Mouse (Mus musculus) neural tube, embryonic 10.5 days (tissue): ENCODE measurements around the gene Cdh13.

Source experiments
- DNase-seq: peaks from one replicate; pipeline ENCODE4 v3.0.0-alpha.2; 2017; ENCODE audit warnings: low spot score; ENCODE audit errors: extremely low spot score

Cdh13 gene

DNA sequence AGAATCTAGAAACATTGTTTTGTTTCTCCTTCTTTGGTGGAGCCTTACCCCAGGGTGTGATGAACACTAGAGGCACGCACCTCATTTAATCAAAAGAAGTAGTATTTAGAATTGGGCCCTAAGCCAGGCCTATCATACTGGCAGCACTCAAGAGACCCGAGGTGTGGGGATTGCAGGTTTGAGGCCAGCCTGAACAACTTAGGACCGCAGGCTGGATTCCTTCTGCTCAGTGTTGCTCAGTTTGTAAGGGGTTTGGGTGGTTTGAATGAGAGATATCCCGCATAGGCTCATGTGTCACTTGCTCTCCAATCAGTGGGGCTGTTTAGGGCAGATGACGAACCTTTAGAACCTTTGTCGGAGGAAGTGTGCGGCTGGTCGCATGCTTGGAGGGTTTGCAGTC, 96.5 kb downstream of the Cdh13 start:
- no peak for DNase-seq

DNA sequence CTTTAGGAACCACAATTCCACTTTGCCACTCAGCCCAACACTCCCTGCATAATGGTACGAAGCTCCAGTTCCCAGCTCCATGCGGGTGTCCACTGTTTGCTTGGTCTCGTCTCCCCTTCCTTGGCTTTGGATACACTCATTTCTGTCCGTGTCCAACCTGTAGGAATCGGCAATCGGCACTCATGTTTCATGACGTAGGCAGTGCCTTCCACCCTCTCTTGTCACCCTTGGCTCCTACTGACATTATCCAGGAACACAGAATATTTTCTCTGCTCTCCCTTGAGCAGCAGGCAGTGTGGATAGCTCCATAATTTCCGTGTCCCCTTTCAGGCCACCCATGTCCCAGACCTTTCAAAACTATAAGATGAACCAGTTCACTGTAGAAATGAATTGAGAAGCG, 97.2 kb downstream of the Cdh13 start:
- no peak for DNase-seq

DNA sequence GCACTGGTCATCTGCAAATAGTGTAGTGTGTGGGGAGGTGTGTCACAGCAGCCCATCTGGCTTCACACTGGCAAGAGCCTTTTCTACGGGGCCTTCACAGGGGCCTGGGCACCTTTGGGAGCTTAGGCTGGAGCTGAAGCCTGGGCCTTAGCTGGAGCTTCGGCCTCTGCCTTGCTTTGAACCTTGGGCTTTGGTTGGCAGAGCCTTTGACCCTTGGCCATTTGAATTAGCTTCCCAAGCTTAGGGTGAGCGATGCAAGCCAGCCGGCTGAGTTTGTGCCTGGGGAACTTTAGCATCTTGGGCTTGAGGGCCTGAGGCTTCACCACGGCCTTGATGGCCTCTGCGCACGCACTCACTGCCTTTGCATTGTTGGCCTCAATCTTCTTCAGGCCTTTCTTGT, 98.1 kb downstream of the Cdh13 start:
- no peak for DNase-seq

DNA sequence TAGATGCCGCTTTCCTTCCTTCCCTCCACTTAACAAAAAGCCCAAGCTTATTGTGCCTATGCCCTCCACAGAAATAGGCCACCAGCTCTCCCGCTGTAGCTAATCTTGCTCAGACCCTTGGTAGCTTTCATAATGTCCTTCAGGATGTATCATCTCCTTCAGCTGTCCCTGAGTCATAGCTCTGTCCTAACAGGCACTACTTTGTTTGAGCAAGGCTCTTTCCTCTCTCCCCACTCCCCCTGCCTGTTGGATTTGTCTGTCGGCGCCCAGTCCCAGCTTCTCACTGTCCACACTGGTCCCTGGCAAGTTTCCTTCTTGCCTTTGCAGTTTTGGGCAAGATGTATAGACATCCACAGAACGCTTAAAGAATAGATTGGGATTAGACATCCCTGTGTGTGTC, 100.8 kb downstream of the Cdh13 start:
- no peak for DNase-seq

DNA sequence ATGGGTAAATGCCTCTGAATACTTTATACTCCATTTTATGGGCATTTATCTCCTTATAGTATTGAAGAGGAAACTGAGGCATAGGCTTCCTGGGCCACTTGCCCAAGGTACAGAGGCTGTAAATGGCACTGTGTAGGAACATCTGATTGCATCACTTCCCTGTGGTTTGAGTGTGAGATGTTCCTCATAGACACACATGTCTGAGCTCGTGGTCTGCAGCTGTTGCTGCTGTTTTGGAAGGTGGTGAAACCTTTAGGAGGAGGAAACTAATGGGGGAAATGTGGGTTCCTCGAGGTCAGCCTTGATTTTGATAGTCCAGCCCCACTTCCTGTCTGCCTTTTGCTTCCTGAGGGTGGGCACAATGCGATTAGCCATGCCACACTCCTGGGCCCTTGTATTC, 105.9 kb downstream of the Cdh13 start:
- DNase-seq: no peak

DNA sequence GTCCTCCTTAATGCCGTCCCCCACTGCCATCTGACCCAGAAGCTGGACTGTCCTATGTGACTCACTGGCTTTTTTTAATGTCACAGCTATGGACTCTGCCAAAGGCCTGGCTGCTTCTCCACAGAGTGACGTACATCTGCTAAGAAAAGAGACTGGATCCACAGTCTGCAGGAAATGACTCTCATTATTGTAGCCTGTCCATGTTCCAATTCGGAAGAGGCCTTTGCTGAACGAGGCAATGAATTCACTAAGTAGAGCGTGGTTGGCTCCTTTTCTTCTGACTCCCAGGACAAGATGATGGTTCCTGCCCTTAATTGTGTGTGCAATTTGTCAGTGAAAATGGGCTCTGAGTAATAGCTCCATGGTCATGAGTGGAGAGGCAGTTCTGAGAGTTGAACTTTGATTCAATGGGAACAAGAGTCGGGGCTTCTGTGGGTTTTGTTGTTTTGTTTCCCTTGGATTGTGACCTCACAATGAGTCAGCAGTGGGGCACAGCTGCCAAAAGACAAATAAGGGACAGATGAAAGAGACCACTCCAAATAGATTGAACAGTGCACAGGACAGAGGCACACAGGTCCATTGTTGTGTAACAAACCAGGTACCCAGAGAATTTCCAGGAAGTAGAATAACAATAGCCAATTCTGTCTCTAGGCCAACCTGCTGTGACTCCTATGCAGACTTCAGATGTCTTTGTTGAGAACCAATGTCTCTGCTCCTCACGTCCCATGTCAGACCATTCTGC, 110.5 kb downstream of the Cdh13 start:
- no peak for DNase-seq

DNA sequence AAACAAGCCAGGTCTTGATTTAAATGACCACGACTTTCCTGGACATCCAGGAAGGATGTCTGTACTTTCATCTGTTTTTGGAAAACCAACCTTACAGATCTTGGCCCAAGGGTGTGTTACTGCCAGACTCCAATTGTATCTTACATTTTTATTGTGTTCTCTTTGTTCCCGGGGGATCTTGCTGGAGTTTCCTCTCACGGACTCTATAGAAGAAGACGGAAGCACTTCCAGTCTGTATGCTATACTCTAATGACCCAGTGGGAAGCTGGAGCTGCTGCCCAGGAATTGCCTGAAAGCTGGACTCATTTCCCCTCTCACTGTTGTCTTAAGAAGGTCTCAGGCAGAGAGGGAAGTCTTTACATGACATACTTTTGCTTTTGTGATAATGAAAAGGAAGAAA, 111.6 kb downstream of the Cdh13 start:
- no peak for DNase-seq

DNA sequence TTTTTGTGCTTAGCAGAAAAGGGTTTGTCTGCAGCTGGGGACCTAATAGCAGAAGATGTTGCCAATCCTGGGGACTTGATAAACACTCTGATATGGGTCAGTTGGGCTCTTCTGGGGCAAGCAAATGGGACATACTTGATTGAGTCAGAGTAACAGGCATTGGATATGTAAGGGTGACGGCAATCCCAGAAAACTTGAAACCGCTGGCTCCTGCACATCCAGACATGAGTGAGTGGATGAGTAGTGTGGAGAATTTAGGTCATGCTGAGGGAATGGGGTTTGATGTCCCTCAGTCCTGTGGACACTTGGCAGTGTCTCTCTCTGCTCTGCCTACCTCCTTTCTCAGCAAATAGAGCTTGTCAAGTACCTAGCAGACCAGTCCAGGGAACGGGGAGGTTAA, 121.3 kb downstream of the Cdh13 start:
- DNase-seq: no peak

DNA sequence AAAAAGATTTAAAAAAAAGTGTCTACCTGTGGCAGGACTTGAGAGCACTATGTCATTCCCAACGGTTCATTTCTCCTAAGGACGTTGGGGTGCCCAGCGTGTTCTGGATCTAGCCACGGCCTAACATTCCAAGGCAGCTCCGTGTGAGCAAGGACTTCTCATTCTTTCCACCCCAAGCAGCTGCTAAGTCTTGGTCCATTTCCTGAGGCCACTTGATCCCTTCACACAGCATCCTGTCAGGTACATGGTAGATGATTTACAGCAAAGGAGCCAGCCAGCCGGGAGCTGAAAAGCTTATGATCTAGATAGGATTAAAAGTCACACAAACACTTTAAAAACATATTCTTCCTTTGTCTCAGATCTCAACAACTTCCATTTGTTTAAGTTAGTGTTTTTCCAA, 123.8 kb downstream of the Cdh13 start:
- no peak for DNase-seq

DNA sequence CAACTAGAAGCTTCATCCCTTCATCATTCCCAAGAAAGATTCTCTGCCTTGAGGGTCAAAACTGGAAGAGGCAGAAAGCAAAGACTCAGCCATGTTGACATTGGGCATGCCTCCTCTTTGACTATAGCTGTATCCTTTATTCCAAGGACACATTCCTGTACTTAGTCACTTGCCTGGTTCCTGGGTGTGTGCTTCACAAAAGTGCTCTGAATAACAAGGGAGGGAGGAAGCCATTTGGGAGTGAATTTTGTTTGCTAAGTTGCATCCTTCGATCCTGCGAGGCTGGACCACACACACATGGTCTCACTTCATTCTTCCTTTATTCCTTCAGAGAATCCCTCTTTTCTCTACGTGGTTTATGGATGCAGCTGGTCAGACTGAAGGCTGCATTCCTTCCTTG, 125.9 kb downstream of the Cdh13 start:
- DNase-seq: no peak

DNA sequence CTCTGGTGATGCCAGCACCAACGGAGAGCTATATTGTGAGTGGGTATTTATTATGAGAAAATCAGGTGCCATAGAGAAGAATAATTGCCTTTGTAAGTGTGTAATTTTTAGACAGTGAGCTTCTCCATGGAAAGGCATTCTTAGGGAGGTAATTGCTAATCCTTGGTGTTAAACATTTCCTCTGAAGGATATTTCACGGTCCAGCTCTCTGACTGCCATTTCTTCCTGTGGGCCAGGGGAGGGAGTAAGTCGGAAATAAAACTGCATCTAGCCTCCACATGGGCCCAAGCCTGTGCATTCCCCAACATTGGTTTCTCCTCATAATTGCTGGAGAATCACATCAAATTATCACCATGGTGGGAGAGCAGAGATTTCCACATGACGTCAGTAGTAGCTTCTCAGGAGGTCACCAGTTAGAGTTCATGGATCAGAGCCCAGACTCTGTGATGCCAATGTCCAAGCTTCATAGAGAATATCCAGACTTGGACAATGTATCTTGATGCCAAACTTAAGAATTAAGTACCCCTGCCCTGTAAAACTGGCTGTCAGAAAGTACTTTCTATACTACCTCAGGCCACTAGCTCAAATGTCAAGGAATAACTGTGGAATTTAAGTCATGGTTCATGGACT, 126.9 kb downstream of the Cdh13 start:
- DNase-seq: no peak

DNA sequence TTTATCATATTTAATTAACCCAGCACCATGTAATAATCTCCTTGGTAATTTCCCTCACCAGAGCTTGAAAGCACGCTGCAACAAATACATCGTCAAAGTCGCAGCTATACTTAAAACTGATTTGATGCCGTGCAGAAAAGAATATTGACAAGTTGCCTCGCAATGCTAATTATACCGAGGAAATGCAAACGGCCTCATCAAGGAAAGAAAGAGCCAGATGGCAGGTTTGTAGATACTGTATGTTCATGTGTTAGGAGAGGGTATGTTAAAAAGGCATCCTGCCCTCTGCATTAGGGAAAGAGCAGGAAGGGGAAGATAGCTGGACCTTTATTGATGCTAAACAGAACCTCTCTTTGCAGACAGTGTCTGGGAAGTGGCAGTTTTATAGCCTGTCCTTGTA, 132.1 kb downstream of the Cdh13 start:
- no peak for DNase-seq

DNA sequence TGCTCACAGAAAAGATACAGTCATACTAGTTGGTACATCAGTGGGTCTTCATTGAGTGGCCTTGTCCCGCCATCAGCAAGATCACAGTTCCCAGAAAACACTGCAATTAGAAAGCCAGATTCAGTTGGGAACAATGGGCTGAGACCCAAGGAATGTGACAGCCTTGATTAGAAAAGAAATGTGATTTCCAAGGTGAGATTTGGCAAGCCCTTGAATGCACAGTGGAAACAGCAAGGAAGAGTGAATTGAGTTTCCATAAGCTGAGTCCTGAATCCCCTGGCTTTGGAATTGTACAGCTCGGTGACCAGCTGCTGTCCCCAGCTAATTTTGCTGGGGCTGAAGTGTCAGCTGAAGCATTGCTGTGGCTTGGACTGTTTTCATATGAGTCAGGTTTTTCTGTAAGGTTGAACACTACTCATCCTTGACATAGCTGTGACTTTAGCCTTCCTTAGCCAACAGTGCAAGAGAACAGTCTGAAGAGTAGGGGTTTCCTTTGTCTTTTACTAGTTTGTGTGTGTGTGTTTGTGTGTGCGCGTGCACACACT, 133.3 kb downstream of the Cdh13 start:
- DNase-seq: no peak

DNA sequence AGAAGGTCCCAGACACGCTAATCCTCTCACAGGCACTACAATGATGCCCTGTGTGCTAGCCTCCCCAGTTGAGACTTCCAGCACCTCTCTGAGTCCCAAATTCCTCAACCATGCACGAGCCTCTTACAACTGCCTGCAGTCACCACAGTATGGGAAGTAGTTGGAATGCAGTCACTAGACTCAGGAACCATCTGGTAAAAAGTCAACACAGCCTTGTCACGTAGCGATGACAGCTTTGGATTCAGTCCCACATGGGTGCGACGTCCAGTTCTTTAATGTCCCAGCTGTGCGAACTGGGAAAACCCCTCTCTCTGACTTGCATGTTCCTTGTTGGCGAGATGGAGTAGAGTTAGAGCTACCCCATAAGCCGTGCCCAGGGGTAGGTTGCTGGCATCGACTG, 139.1 kb downstream of the Cdh13 start:
- DNase-seq: no peak

DNA sequence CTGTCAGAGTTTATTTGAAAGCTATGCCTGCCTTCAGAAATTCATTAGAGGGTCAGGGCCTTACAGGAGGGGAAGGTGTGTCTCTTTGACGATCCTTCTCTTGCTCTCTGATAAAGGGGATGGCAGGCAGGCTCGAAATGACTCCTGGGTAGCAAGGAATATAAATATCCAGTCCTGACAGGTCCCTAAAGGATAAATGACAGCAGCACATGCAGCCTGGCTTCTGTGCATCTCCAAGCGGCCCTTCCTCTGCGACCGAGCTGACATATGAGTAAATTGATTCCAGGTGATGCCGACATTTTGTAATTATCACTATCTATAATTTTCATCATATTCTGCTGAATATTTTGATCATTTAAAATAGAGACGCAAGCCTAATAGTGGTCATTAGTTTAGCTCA, 145.4 kb downstream of the Cdh13 start:
- DNase-seq: no peak

DNA sequence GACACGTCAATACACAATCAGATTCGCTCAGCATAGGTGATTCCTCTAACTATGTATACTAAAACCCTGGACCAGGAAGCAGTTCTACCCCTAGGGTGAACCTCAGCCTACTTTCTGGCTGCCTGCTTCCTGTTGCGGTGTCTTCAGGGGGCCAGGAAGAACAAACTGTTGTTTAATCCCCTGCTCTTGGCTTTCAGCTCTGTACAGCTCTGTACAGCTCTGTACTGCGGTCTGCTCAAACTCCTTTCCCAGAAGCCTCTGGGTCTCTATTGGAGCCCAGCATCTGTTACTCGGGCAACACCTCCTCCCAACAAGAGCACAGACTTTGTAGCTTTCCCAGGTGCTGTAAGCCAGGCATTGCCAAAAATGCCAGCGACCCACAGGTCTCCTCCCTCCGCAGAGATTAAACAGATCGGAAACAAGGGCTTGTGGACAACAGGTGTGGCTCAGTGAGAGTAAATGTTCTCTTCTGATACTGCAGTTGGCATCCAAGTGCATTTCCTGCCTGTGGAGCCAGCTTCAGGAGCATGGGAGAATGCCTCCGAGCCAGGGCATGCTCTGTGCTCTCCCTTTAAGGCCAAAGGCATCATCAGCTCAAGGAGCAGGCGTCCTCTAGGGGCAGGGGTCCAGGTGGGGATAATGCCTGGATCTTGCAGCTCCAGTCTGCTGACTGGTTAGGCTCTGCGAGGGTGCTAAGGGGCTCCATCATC, 148.4 kb downstream of the Cdh13 start:
- DNase-seq: no peak

DNA sequence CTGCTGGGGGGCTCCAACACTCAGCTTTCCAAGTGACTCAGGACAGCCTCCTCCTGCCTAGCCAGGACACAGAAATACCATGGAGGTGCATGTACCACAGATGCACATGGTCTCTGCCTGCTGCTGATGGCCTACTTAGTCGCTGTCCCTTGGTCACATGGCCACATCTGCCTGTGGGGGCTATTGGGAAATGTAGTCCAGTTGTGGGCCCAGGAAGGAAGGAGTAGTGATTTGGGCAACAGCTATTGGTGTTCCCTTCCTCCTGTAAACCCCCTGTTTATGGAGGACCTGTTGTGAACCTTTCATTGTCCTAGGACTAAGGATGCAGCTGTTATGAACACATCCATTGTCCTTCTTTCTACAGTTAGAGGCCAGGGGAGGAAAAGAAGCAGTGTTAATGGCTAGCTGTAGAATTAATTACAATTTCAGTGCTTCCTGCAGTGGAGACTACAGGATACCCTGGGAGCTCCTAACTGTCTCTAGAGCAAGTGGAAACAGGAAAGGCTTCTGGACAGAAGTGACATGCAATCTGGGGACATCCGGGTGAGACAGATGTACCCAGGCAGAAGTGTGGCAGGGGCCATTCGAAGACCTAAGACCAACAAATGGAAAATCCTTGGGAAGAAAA, 150.1 kb downstream of the Cdh13 start:
- no peak for DNase-seq

DNA sequence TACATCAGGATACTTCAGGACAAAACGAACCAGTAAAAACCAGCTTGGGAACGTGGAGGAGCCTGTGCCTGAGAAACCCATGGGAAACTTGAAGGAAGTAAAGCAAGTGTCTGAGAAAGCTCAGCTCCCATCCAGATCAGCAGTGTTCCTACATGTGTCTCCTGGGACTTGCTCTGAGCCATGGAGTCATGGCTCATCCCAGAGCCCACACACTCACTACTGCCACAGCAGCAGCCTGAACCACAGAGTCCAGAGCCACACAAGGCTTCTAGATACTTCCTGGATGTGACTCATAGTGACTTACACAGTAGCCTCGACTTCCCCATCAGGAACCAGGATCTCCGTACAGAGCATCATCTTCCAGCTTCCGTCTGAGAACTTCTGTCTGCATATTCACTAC, 153.2 kb downstream of the Cdh13 start:
- DNase-seq: no peak

DNA sequence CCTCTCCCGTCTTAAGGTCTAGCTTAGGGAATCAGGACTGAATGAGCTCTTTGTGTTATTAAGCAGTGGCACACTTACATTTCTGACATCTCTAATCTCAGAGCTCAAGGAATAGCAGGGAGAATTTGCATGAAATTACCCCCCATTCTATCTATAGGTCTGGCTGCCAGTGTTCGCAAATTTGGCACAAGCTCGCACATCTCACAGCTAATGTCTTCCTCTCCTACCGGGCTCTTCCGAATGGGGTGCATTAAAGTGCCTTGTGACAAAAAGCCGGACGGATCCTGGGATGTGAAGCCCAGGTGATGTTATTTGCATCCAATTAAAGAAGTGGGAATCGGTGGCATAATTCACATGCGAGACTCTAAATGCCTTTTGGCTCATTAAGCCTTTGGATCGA, 153.6 kb downstream of the Cdh13 start:
- DNase-seq: no peak

DNA sequence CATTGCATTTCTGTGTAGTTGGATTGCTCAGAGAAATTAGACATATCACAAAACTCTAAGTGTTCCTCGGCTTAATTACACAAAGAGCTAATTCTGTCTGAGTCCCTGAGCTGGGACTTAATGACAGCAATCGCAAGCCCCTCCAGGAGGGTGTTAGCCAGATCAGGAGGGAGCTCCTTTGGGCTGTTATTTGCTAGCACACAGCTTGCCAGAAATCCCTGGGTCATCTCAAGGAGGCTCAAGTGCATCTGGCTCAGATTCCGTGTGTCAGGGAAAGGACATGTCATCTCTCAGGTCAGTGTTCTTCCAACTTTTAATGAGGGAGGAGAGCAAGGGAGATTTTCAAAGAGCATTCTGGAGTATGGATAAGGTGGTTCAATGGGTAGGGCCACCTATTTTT, 154.3 kb downstream of the Cdh13 start:
- DNase-seq: no peak

DNA sequence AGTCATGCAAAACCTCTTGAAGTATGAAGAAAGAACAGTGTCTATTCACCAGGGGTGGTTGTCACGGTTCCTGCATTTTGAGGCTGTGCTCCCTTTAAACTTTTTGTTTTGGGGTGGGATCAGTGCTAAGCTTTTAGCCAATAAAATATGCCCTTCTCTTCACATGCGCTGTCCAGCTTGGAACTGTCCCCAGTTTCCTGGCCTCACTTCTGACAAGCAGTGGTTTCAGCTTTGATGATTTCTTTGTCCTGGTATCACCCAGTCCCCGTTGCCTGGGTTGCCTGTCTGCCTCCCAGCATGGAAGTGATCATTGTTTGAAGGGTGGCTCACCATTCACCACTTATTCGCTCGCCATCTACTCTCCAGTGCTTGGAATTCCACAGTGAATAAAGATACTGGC, 156.3 kb downstream of the Cdh13 start:
- no peak for DNase-seq

DNA sequence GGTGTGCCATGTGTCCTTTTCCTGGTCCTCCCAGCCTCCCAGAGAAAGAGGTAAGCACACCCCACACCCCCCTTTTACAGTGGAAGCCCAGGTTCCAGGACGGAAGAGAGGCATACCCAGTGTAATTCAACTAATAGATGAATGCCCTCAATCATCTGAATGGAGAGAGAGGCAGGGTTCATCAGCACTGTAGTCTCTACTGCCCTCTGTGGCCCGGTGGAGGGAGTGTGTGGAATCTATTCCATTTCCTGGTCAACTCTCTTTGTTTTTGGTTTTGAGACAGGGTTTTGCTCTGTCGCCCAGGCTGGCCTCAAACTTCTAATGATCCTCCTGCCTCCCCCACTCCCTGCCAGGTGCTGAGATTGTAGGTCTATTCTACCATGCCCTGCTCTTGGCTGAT, 159.8 kb downstream of the Cdh13 start:
- DNase-seq: no peak
